Mouse (Mus musculus) olfactory bulb, adult 2 months (tissue): Measurements from ENCODE around the gene Cox7a2l. TPM values are rescaled to one million over a fixed set of nuclear protein-coding genes. Genes with fewer than 3 reads are reported as not detected.

Source experiments
- H3K27ac ChIP-seq: fragments of 200-500 bp; 2 replicates; pipeline ENCODE4 v1.5.1; 2012; ENCODE audit warnings: low read depth, low read length; ENCODE audit not compliant: insufficient read depth
- H3K4me1 ChIP-seq: fragments of 200-500 bp; 2 replicates; pipeline ENCODE4 v1.6.1; 2012; ENCODE audit warnings: low read length; ENCODE audit not compliant: control insufficient read depth, insufficient read depth
- H3K4me3 ChIP-seq: fragments of 200-500 bp; 2 replicates; pipeline ENCODE4 v1.5.1; 2012; ENCODE audit warnings: mild to moderate bottlenecking, low read depth, low read length, moderate library complexity; ENCODE audit not compliant: insufficient read depth
- CTCF ChIP-seq: fragments of 200-500 bp; IDR thresholded peaks from 2 replicates; pipeline ENCODE4 v1.5.1; 2012; ENCODE audit warnings: low read depth, mild to moderate bottlenecking, low read length, moderate library complexity; ENCODE audit not compliant: insufficient read depth
- POLR2A ChIP-seq: fragments of 200-500 bp; IDR thresholded peaks from 2 replicates; pipeline ENCODE4 v1.6.1; 2012; ENCODE audit warnings: mild to moderate bottlenecking, low read depth, low read length, moderate library complexity; ENCODE audit not compliant: insufficient read depth
- WGBS: fragments of 180-500 bp; shearing (Covaris S2); methylation state at CpG from one replicate; pipeline ENCODE4 v1.1.7; 2018; 5-methylcytosine and 5-hydroxymethylcytosine counted together
- polyA plus RNA-seq: library from polyadenylated mRNA; stranded (reverse); fragments of >200 nt; gene quantifications from 2 replicates; pipeline ENCODE4 v1.2.4, GENCODE M21; 2012; ENCODE audit warnings: low replicate concordance; ENCODE audit not compliant: missing spikeins, insufficient read depth, insufficient read length

The Cox7a2l gene
- not detected in 2 replicates for polyA plus RNA-seq

- Histone ChIP-seq H3K27ac (no peak within 1 kb of the TSS), H3K4me1 (no peaks in the 10 kb centered on the region), H3K4me3 (no peak within 1 kb of the TSS)
- WGBS: 91% methylated on average over 8 of the region's 8 CpGs
- TF ChIP-seq POLR2A: no peak
- TF ChIP-seq CTCF: no peak
Observed at GRCm38 (mm10) chr17:83517280-83518015, at the start of gene Cox7a2l. Cox7a2l (minus strand) TSS chr17:83517330.

GRCm38 (mm10) chr17:83565506-83565905 lies 48.4 kb upstream of the Cox7a2l start:
- Histone ChIP-seq H3K4me1 (peaks cover 4% of the 10 kb centered on the region; the same call in 1 of the 2 replicates), H3K4me3 (no peak overlapping the region), H3K27ac (no peak overlapping the region)
- TF ChIP-seq CTCF (no peak), POLR2A (no peak)
- 67% methylated on average over 4 of the region's 4 CpGs for WGBS

- H3K4me1 ChIP-seq: peaks cover 4% of the 10 kb centered on the region; the same call in 1 of the 2 replicates
- WGBS: 57% methylated on average over 12 of the region's 12 CpGs
- TF ChIP-seq POLR2A: no peak
- no peak for TF ChIP-seq CTCF
- H3K4me3 ChIP-seq: no peak overlapping the region
- H3K27ac ChIP-seq: no peak overlapping the region
Observed at GRCm38 (mm10) chr17:83564119-83564820, 47.1 kb upstream of the Cox7a2l start.

GRCm38 (mm10) chr17:83563703-83564111 lies 46.6 kb upstream of the Cox7a2l start:
- Histone ChIP-seq H3K4me1 (peaks cover 4% of the 10 kb centered on the region; the same call in 1 of the 2 replicates), H3K27ac (no peak overlapping the region), H3K4me3 (no peak overlapping the region)
- TF ChIP-seq CTCF (no peak), POLR2A (no peak)
- WGBS: 52% methylated on average over 10 of the region's 10 CpGs

- no peak for TF ChIP-seq POLR2A
- TF ChIP-seq CTCF: no peak
- no peak overlapping the region for H3K27ac ChIP-seq
- no peak overlapping the region for H3K4me3 ChIP-seq
- WGBS: 93% methylated on average over 5 of the region's 5 CpGs
- peaks cover 4% of the 10 kb centered on the region; the same call in 1 of the 2 replicates for H3K4me1 ChIP-seq
Observed at GRCm38 (mm10) chr17:83562153-83563010, 45.3 kb upstream of the Cox7a2l start.

GRCm38 (mm10) chr17:83559081-83559480 lies 42.0 kb upstream of the Cox7a2l start:
- TF ChIP-seq CTCF (no peak), POLR2A (no peak)
- no peak overlapping the region for H3K4me3 ChIP-seq
- H3K27ac ChIP-seq: no peak overlapping the region
- H3K4me1 ChIP-seq: peaks cover 2% of the 10 kb centered on the region; the same call in 1 of the 2 replicates
- WGBS: 60% methylated on average over 8 of the region's 8 CpGs

- TF ChIP-seq CTCF: no peak
- TF ChIP-seq POLR2A: no peak
- Histone ChIP-seq H3K4me3 (no peak overlapping the region), H3K27ac (no peak overlapping the region), H3K4me1 (no peaks in the 10 kb centered on the region)
- 95% methylated on average over 11 of the region's 11 CpGs for WGBS
Observed at GRCm38 (mm10) chr17:83555836-83556235, 38.7 kb upstream of the Cox7a2l start.

GRCm38 (mm10) chr17:83554997-83555396 lies 37.9 kb upstream of the Cox7a2l start:
- no peaks in the 10 kb centered on the region for H3K4me1 ChIP-seq
- H3K27ac ChIP-seq: no peak overlapping the region
- 87% methylated on average over 7 of the region's 7 CpGs for WGBS
- H3K4me3 ChIP-seq: no peak overlapping the region
- no peak for TF ChIP-seq CTCF
- no peak for TF ChIP-seq POLR2A
